Mouse (Mus musculus) forebrain, postnatal 0 days (tissue): ENCODE results near the gene Gm37240. TPM values are rescaled to one million over a fixed set of nuclear protein-coding genes. Genes with fewer than 3 reads are reported as not detected.

Source experiments
- ATAC-seq: fragments of 200-750 bp; cut with Nextera tagmentation; 2 replicates; pipeline ENCODE4 v1.8.0; 2017; ENCODE audit warnings: mild to moderate bottlenecking, moderate library complexity
- DNase-seq: peaks from one replicate; pipeline ENCODE4 v3.0.0-alpha.2; 2015
- H3K27ac ChIP-seq: fragments of 300-500 bp; sonication (generic); 2 replicates; pipeline ENCODE4 v1.5.1; 2014; ENCODE audit warnings: low read depth, mild to moderate bottlenecking, antibody characterized with exemption, low read length, moderate library complexity, mixed read lengths
- H3K27me3 ChIP-seq: fragments of 300-500 bp; sonication (generic); 2 replicates; pipeline ENCODE4 v1.6.1; 2014; ENCODE audit warnings: mild to moderate bottlenecking, low read length, mixed read lengths; ENCODE audit not compliant: insufficient read depth
- H3K36me3 ChIP-seq: fragments of 300-500 bp; sonication (generic); 2 replicates; pipeline ENCODE4 v1.6.1; 2014; ENCODE audit warnings: mild to moderate bottlenecking, moderate library complexity; ENCODE audit not compliant: insufficient read depth
- H3K4me1 ChIP-seq: fragments of 300-500 bp; sonication (generic); 2 replicates; pipeline ENCODE4 v1.6.1; 2014; ENCODE audit warnings: antibody characterized with exemption; ENCODE audit not compliant: insufficient read depth
- H3K4me2 ChIP-seq: fragments of 300-500 bp; sonication (generic); 2 replicates; pipeline ENCODE4 v1.6.1; 2014; ENCODE audit warnings: low read depth, mild to moderate bottlenecking, moderate library complexity
- H3K4me3 ChIP-seq: fragments of 300-500 bp; sonication (generic); 2 replicates; pipeline ENCODE4 v1.5.1; 2014; ENCODE audit warnings: low read depth, low read length, mixed read lengths
- H3K9ac ChIP-seq: fragments of 300-500 bp; sonication (generic); 2 replicates; pipeline ENCODE4 v1.6.1; 2014; ENCODE audit warnings: mild to moderate bottlenecking
- H3K9me3 ChIP-seq: fragments of 300-500 bp; sonication (generic); 2 replicates; pipeline ENCODE4 v1.6.1; 2016; ENCODE audit warnings: low read length
- CTCF ChIP-seq: sonication (generic); IDR thresholded peaks from 2 replicates; pipeline ENCODE4 v1.5.1; 2016; ENCODE audit warnings: antibody characterized with exemption, control low read depth, low read depth
- WGBS: fragments of 180-500 bp; shearing (Covaris S2); extraction: QIAGEN DNeasy Blood & Tissue Kit; methylation state at CpG from one replicate; pipeline ENCODE4 v1.1.7; 2014; 5-methylcytosine and 5-hydroxymethylcytosine counted together
- polyA plus RNA-seq: library from polyadenylated mRNA; unstranded; fragments of >200 nt; fragmentation: Nextera tagmentation; extraction: Ambion mirVana; gene quantifications from 2 replicates; pipeline ENCODE4 v1.2.1, GENCODE M21; 2015
- total RNA-seq: library from RNA; depleted of rRNA; stranded (reverse); fragments of >200 nt; gene quantifications from 2 replicates; pipeline ENCODE4 v1.2.3, GENCODE M21; 2014

The Gm37240 gene
- total and polyA plus RNA-seq, 2 experiments from 2014 or later: 0.67 to 1.2 TPM

DNA sequence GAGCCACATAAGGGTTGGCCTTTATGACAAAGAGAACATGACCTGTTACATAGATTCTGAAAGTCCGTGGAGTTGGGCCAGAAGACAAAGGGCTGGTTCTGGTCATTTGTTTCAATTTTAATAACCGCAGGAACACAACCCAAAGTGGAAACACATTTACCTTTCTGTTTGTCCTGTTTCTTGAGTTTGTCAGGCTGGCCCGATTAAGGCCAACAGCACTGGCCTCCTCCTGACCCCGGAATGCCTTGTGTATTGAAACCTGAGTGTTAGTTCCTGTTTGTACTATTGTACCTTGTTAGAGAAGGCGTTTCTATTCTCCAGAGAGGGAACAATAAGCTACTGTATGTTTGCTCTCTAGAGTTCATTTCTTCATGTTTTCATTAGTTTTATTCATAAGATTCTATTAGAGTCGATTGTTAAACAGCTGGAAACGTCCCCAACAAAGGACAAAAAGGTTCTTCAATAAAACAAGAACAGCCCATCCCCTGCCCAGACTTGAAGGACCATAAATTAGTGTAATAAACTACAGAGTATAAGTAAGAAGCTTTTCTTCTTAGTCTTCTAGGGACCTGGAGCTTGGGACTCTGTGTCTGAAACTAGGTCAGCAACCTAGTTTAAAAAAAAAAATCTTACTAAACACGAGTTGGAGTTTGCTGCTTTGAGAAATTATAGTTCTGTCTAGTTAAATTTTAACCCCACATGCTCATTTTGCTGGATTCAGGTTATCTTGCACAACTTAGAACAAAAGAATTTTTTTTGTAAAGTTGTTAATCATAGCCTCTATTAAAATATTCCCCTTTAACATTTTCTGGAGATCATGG lies 1112.9 kb downstream of the Gm37240 start:
- Histone ChIP-seq H3K27me3 (no peaks in the 10 kb centered on the region), H3K36me3 (no peaks in the 10 kb centered on the region), H3K4me2 (no peak overlapping the region), H3K4me1 (no peaks in the 10 kb centered on the region), H3K9me3 (no peaks in the 10 kb centered on the region), H3K27ac (no peak overlapping the region), H3K9ac (no peak overlapping the region), H3K4me3 (no peak overlapping the region)
- DNase-seq (no peak), ATAC-seq (no peak)
- no peak for TF ChIP-seq CTCF
- 48% methylated on average over 8 of the region's 8 CpGs for WGBS

DNA sequence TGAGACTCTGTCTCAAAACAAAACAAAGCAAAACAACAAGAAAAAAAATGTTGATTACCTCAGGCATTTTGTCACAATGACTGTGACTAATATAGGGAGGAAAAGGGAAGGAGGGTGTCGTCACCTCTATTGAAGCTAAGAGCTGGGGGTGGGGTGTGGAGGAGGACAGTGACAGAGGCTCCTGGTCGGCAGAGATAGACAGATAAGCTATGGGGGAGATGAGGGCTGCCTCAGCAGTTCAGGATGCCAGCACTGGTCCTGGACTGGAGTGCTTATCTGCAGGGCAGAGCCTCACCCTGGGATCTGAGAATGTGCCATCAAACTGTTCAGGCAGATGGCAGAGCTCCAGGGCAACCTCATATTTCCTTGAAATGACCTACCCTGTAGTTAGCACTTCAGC lies 1115.3 kb downstream of the Gm37240 start:
- Histone ChIP-seq H3K9ac (no peak overlapping the region), H3K4me1 (no peaks in the 10 kb centered on the region), H3K36me3 (no peaks in the 10 kb centered on the region), H3K4me3 (no peak overlapping the region), H3K27ac (no peak overlapping the region), H3K27me3 (no peaks in the 10 kb centered on the region), H3K9me3 (no peaks in the 10 kb centered on the region), H3K4me2 (no peak overlapping the region)
- 62% methylated on average over 2 of the region's 2 CpGs for WGBS
- no peak for TF ChIP-seq CTCF
- DNase-seq: no peak
- ATAC-seq: no peak

DNA sequence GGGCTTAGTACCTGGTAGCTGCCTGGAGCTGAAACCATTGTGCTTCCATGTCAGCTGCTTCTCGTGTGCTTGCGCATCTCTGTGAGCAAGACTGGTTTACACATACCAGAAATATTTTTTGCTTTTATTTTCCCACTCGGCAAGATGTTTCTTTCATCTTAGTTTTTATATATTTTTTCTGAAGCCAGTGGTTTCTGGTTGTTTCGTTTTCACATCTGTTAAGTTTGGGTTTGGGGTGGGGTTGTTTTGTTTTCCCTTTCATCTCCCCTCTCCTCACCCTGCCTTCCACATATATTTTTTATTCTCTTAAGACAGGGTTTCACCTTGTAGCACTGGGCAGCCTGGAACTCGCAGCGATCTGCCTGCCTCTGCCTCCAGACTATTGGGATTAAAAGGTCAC lies 1116.8 kb downstream of the Gm37240 start:
- no peak for ATAC-seq
- Histone ChIP-seq H3K36me3 (no peaks in the 10 kb centered on the region), H3K9ac (no peak overlapping the region), H3K4me3 (no peak overlapping the region), H3K4me2 (no peak overlapping the region), H3K9me3 (no peaks in the 10 kb centered on the region), H3K27ac (no peak overlapping the region), H3K4me1 (no peaks in the 10 kb centered on the region), H3K27me3 (no peaks in the 10 kb centered on the region)
- TF ChIP-seq CTCF: no peak
- no peak for DNase-seq
- WGBS: 94% methylated on average over 6 of the region's 6 CpGs

DNA sequence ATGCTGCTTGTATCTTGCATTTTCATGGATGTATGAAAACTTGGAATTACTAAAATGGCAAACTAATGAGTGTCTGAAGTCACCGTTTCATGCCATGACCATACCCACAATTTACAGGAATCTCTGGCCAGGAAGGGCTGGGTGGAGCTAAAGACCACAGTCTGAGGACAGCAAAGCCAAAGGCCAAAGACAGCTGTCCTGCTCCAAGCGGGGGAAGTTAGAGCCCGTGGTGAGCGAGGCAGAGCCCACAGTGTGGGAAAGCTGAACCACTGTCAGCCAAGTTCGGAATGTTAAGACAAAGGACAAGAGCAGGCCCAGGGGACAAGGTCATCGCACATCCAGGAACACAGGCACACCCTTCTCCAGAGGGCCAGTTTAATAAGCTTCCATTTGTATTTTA lies 1117.9 kb downstream of the Gm37240 start:
- 79% methylated on average over 6 of the region's 6 CpGs for WGBS
- Histone ChIP-seq H3K9me3 (no peaks in the 10 kb centered on the region), H3K9ac (no peak overlapping the region), H3K4me1 (no peaks in the 10 kb centered on the region), H3K4me2 (no peak overlapping the region), H3K27ac (no peak overlapping the region), H3K4me3 (no peak overlapping the region), H3K36me3 (no peaks in the 10 kb centered on the region), H3K27me3 (no peaks in the 10 kb centered on the region)
- TF ChIP-seq CTCF: no peak
- DNase-seq (no peak), ATAC-seq (no peak)

DNA sequence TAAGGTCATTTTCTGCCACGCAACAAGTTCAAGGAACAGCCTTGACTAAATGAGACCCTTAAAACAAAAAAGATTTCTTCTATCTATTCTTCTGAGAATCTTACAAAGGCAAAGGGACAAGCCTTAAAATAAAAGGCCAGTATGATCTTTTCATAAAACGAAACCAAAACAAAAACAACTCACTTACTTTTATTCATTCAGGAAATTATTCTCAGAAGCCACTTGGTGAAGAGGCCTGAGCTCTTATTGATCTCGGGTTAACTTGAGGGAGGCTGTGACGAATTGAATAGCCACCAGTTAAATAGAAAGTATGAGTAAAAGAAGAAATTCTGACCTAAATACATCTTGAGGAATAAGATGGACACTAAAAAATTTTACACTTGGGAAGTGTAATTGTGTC lies 1118.4 kb downstream of the Gm37240 start:
- Histone ChIP-seq H3K4me1 (no peaks in the 10 kb centered on the region), H3K4me3 (no peak overlapping the region), H3K9ac (no peak overlapping the region), H3K27ac (no peak overlapping the region), H3K36me3 (no peaks in the 10 kb centered on the region), H3K4me2 (no peak overlapping the region), H3K9me3 (no peaks in the 10 kb centered on the region), H3K27me3 (no peaks in the 10 kb centered on the region)
- ATAC-seq (no peak), DNase-seq (no peak)
- TF ChIP-seq CTCF: no peak
- WGBS: 83% methylated on average over 4 of the region's 4 CpGs

DNA sequence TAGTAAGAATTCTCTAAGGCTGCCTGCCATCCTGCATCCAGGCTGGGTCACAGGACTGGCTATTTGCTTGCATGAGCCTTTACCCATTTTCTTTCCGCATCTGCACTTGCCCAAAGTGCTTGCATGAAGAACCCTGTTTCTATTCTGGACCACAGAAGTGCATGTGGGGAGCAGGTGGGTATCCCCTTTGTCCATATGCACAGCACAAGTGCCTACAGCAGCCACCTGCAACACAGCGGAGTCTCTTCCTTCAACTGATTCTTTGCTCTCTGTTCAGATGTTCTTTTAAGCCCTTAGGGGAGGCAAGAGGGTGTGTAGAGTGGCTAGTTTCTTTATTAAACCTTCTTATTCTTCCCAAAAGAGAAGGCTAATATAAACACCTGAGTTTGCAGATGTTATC lies 1133.5 kb downstream of the Gm37240 start:
- H3K27me3 ChIP-seq: no peaks in the 10 kb centered on the region
- DNase-seq: no peak
- H3K4me1 ChIP-seq: no peaks in the 10 kb centered on the region
- H3K4me2 ChIP-seq: no peak overlapping the region
- H3K9me3 ChIP-seq: no peaks in the 10 kb centered on the region
- no peak for ATAC-seq
- H3K9ac ChIP-seq: no peak overlapping the region
- no peak for TF ChIP-seq CTCF
- no peak overlapping the region for H3K27ac ChIP-seq
- no peak overlapping the region for H3K4me3 ChIP-seq
- no peaks in the 10 kb centered on the region for H3K36me3 ChIP-seq
- 88% methylated on average over 2 of the region's 2 CpGs for WGBS

DNA sequence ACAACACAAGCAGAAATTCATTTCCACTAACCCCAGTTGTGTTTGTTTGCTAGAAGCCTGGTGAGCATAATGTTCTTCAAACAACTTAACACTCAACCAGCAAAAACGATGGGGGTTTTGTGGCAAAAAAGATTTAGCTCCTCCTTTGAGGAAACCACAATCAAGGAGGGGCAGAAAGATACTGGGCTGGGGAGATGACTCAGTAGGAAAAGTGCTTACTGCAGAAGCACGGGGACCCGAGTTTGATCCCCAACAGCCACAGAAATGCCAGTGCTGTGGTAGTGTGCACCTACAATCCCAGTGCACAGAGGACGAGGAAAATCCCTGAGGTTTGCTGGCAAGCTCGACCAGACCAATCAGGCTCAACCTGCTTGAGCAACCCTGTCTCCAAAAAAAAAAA lies 1138.1 kb downstream of the Gm37240 start:
- Histone ChIP-seq H3K27ac (no peak overlapping the region), H3K4me3 (no peak overlapping the region), H3K9ac (no peak overlapping the region), H3K27me3 (no peaks in the 10 kb centered on the region), H3K36me3 (no peaks in the 10 kb centered on the region), H3K4me1 (peaks cover 7% of the 10 kb centered on the region), H3K9me3 (no peaks in the 10 kb centered on the region), H3K4me2 (no peak overlapping the region)
- ATAC-seq: no peak
- TF ChIP-seq CTCF: no peak
- WGBS: 72% methylated on average over 5 of the region's 5 CpGs
- no peak for DNase-seq
